Mouse (Mus musculus): ENCODE measurements around the gene Abca8a.
"Not testable (repeated sequence)": the region's sequence is repeated elsewhere in the genome, so short reads cannot be mapped to it uniquely, and the experiment has no call there.

Abca8a gene

DNA sequence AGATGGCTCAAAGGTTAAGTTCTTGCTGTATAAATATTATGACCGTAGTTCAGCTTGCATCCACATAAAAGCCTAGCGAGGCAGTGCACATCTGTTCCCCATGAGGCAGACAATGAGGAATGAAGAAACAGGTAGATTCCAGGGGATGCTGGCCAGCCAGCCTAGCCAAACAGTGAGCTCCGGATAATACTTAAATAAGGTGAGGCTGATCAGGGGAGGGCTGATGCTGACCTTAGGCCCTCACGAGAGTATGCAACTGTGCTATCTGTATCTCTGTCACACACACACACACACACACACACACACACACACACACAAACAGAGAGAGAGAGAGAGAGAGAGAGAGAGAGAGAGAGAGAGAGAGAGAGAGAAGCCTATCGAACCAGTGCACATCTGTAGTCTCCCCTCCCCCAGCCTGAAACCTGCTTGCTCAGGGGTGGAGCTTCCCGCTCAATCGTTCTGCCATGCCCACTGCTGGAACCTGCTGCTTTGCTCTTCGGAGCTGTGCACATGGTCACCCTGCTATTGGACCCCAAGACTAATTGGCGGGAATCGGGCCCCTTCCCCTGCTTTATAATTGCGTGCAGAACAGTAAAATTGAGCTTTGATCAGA is 108.2 kb downstream of the Abca8a start:
- DNase-seq: not testable (repeated sequence)

DNA sequence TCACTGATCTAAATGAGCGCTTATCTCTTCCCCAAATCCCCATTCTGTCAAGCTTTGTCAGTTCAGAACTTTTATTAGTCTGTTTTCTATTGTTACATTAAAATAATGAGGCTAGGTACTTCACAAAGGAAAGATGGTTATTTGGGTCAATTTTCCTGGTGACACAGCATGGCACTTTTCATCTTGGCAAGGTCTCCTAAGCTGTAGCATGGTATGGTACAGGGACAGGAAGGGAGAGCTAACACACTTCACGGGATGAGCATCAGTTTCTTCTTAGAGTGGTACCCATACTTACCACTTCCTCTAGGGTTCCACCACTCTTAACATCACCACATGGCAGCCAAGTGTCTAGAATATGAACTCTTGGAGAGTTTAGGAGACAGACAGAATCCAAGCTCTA is 113.9 kb downstream of the Abca8a start:
- no peak for DNase-seq
